Mouse (Mus musculus): ENCODE results near the gene 3110040M04Rik. TPM values are rescaled to one million over a fixed set of nuclear protein-coding genes. Genes with fewer than 3 reads are reported as not detected.
"Not testable (repeated sequence)": the region's sequence is repeated elsewhere in the genome, so short reads cannot be mapped to it uniquely, and the experiment has no call there.

Gene 3110040M04Rik
- total RNA-seq, 4 experiments from 2014 or later = not detected

DNA sequence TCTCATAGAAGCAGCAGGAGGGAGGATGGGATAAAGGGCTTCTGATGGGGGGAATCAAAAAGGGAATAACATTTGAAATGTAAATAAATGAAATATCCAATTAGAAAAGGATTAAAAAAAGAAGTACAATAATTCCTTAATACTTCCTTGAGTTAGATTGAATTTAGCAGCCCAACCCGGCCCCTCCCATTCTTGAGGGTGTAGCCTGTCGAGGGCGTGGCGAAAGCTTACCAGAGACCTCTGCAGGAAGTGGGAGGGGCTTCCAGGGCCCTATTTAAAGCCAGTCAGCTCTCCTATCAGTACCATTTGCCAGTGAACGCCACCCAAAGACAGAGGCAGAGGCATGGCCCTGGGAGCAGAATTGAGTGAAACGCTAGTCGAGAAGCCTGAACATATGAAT, 11.8 kb upstream of the 3110040M04Rik start, which contains the start of gene Gm8947:
Gene Gm8947 (plus strand): TSS at position 302 of the 400 bp plus-strand sequence.
- not testable (repeated sequence) for DNase-seq (ENCODE audit: low spot score in 2 of 2)

DNA sequence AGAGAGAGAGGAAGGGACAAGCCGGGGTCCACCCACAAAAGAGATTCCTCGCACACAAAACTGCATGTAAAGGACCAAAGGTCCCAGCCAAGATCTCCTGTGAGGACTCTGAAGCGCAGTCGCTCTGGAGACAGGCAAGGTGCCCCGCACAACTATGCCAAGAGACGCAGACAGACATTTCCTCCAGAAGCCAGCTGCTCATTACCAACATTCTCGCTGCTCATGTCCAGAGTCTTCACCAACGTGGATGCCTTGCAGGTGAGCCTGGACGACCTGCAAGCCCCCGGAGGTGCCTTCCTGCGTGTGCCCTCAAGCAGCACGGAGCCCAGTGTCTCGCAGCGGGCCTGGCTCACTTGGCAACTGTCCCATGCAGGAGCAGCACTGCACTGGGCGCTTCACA, 11.2 kb upstream of the 3110040M04Rik start:
- not testable (repeated sequence) for DNase-seq (ENCODE audit: low spot score in 2 of 2)

DNA sequence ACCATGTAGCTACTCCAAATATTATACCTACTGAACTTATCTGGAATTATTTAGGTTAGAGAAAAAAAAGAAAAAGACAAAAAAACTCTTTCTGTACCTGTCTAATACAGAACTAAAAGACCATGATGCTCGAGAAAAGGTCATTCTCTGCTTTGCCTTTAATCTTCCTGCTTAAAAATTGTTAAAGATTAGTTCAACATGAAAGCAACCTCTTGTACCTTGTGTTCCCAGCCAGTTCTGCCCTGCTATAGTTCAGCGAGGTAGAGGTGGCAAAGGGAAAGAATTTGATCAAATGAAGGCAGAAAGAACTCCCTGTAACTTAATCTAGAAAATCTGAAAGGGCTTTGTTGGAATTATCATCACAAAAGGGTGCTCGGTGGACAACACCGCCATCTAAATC, 7.9 kb upstream of the 3110040M04Rik start:
- not testable (repeated sequence) for DNase-seq (ENCODE audit: low spot score in 2 of 2)

DNA sequence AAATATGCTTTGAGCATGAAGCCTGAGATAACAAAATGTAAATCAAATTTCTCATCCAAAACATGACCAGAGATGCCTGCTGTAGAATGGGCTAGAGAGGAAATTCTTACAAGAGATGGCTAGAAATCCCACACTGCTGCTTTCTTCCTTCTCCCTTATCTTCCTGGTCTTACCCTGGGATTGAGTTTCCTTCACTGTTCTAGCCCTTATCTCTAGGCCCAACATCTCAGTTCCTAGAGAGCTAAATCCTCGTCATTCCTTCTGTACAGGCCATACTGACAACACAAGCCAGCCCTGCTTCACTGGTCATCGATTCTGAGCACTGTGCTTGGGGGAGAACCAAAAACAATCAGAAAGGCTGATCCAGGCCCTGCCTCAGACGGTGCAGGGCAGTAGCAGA, 7.2 kb upstream of the 3110040M04Rik start:
- not testable (repeated sequence) for DNase-seq (ENCODE audit: low spot score in 2 of 2)

DNA sequence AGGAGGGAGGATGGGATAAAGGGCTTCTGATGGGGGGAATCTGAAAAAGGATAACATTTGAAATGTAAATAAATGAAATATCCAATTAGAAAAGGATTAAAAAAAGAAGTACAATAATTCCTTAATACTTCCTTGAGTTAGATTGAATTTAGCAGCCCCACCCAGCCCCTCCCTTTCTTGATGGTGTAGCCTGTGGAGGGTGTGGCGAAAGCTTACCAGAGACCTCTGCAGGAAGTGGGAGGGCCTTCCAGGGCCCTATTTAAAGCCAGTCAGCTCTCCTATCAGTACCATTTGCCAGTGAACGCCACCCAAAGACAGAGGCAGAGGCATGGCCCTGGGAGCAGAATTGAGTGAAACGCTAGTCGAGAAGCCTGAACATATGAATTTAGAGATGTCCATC, 5.8 kb upstream of the 3110040M04Rik start, which contains the start of gene Gm47995:
Gene Gm47995 (plus strand): TSS at position 329 of the 400 bp plus-strand sequence.
- not testable (repeated sequence) for DNase-seq (ENCODE audit: low spot score in 2 of 2)

DNA sequence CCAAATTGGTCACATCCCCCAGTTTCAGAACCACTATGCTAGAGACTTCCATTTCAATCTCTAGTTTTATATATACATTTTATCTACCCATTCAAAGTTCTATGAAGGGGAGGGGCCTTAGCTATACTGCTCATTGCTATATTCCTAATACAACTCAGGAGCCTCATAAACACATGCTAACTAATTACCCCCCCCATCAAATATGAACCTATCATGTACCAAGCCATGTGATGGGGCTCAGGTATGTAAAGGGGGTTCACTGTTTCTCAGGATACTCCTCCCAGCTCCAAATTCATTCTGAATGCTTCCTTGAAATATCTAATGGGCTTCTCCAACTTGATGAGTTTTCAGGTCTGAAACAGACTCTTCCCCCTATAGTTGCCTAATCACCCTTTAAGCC, 3.3 kb upstream of the 3110040M04Rik start:
- DNase-seq (ENCODE audit: low spot score in 2 of 2) = not testable (repeated sequence)

DNA sequence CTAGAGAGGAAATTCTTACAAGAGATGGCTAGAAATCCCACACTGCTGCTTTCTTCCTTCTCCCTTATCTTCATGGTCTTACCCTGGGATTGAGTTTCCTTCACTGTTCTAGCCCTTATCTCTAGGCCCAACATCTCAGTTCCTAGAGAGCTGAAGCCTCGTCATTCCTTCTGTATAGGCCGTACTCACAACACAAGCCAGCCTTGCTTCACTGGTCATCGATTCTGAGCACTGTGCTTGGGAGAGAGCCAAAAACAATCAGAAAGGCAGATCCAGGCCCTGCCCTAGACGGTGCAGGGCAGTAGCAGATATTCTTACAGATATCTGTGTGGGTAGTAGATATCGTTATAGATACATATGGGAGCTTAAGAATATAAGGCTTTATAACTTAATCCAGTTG, 1.1 kb upstream of the 3110040M04Rik start:
- DNase-seq (ENCODE audit: low spot score in 2 of 2) = not testable (repeated sequence)

DNA sequence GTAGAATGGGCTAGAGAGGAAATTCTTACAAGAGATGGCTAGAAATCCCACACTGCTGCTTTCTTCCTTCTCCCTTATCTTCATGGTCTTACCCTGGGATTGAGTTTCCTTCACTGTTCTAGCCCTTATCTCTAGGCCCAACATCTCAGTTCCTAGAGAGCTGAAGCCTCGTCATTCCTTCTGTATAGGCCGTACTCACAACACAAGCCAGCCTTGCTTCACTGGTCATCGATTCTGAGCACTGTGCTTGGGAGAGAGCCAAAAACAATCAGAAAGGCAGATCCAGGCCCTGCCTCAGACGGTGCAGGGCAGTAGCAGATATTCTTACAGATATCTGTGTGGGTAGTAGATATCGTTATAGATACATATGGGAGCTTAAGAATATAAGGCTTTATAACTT, 4.6 kb downstream of the 3110040M04Rik start:
- DNase-seq (ENCODE audit: low spot score in 2 of 2) = not testable (repeated sequence)

DNA sequence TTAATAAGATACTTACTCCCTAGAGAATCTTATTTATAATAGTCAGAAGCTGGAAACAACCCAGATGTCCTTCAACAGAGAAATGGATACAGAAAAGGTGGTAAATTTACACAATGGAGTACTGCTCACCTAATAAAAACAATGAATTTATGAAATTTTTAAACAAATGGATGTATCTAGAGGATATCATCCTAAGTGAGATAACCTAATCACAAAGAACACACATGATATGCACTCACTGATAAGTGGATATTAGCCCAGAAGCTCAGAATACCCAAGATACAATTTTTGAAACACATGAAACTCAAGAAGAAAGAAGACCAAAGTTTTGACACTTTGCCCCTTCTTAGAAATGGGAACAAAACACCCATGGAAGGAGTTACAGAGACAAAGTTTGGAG, 5.0 kb downstream of the 3110040M04Rik start:
- DNase-seq (ENCODE audit: low spot score in 2 of 2) = not testable (repeated sequence)

DNA sequence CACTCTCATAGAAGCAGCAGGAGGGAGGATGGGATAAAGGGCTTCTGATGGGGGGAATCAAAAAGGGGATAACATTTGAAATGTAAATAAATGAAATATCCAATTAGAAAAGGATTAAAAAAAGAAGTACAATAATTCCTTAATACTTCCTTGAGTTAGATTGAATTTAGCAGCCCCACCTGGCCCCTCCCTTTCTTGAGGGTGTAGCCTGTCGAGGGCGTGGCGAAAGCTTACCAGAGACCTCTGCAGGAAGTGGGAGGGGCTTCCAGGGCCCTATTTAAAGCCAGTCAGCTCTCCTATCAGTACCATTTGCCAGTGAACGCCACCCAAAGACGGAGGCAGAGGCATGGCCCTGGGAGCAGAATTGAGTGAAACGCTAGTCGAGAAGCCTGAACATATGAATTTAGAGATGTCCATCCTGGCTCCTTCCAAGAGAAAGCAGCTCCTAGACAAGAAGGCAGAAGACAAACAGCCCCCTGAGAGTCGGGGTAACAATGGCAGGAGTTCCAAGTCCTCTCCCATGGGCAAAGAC, 6.0 kb downstream of the 3110040M04Rik start, which contains the start of gene Gm47996:
Gene Gm47996 (plus strand): TSS at position 308 of the 532 bp plus-strand sequence.
- DNase-seq (ENCODE audit: low spot score in 2 of 2) = not testable (repeated sequence)

DNA sequence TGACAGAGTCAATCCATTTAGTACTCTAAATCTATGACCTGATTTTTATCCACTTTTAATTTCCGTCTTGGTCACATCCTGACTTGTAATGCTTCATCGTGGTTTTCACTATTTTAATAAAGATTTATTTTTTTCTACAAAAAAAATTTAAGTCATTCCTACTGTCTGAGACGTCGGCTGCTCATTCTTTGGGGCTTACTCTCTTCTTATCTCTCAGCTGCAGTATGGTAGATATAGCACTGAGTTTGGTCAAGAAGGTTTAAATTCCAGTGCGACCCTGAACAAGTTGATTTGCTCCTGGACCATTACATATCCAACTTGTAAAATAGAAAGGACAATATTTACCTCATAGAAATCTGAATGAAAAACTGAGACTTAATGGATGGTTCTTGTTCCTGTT, 7.7 kb downstream of the 3110040M04Rik start:
- not testable (repeated sequence) for DNase-seq (ENCODE audit: low spot score in 2 of 2)

DNA sequence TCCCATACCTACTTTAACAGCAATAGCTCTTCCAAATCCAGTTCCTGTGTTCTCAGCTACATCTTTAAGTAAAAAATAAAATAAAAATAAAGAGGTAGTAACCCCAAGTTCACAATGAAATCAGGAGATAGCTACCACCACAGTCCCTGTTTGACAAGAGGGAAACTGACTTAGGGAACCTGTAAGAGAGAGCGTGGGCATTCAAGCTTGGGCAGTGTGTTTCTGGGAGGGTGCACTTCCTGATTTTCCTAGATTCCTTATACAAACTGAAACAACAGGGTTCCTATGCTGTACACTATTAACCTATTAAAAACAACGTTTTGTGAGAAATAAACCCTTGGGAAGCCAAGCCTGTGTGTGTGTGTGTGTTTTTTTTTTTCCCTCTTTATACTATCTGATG, 10.9 kb downstream of the 3110040M04Rik start:
- no peak for DNase-seq (ENCODE audit: low spot score in 2 of 2)

DNA sequence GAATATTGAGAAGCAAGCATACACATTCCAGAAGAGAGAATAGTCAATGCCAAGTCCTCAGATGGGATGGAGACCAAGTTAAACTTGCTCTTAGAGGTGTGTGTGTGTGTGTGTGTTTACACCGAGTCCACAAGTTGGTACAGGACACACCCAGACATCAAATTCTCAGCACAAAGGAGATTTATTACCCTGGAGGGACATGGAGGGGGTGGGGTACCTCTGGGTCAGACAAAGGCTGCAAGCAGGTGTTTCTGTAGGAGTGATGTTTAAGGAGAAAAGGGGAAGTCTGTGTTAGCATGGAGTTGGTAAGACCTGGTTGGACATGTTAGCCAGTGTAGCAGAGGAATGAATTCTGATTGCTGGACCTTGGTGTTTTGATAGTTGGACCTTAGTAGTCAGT, 12.1 kb downstream of the 3110040M04Rik start:
- DNase-seq (ENCODE audit: low spot score in 2 of 2) = no peak

DNA sequence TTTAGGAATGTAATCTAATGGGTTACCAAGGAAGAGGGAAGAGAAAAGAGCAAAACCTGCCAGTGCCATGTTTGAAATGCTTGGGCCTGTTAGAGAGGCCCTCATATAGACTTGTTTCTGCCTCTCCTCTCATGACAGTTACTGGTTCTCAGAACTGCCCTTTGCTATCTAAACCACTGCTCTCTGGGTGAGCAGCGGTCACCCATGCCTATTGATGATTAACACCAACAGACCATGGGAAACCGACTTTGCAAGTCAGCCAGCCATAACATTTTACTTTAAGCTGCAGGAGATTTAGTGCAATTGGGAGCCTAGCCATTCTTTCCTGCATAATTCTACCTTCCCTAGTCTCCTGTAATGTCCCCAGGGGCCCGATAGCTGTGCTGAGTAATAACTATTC, 12.5 kb downstream of the 3110040M04Rik start:
- DNase-seq (ENCODE audit: low spot score in 2 of 2) = no peak

DNA sequence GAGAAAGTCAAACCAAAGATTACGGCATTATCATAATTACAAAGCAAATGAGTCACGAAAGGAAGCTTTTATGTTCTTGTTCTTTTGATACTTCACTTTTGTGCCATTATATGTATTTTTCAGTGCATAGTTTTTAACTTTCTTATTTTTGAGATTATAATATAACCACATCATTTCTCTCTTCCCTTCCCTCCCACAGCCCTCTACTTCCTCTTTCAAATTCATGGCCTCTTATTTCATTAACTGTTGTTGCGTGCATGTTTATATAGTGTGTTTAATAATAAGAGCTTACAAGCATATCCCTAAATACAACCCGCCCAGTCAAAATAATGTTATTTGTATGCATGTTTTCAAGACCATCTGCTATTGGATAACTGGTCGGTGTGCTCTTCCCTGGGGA, 15.1 kb downstream of the 3110040M04Rik start:
- DNase-seq (ENCODE audit: low spot score in 2 of 2) = no peak

DNA sequence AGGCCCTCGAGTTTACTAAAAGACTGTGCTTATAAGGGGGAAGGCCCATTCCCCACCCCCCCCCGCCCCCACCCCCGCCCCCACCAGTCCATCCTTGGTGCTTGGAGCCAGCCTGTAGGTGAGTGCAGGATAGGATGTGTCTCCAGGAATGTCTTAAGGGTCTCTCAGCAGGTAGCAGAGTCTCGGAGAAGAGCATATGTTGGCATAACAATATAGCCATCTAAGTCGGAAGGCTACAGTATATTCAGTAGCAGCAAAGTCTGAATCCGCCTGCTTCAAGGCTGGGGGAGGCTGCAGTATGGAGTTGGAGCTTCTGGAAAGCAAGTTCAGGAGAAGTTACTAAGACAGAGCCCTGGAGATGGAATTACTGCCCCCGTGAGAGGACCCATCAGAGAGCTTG, 16.2 kb downstream of the 3110040M04Rik start:
- DNase-seq (ENCODE audit: low spot score in 2 of 2) = no peak

DNA sequence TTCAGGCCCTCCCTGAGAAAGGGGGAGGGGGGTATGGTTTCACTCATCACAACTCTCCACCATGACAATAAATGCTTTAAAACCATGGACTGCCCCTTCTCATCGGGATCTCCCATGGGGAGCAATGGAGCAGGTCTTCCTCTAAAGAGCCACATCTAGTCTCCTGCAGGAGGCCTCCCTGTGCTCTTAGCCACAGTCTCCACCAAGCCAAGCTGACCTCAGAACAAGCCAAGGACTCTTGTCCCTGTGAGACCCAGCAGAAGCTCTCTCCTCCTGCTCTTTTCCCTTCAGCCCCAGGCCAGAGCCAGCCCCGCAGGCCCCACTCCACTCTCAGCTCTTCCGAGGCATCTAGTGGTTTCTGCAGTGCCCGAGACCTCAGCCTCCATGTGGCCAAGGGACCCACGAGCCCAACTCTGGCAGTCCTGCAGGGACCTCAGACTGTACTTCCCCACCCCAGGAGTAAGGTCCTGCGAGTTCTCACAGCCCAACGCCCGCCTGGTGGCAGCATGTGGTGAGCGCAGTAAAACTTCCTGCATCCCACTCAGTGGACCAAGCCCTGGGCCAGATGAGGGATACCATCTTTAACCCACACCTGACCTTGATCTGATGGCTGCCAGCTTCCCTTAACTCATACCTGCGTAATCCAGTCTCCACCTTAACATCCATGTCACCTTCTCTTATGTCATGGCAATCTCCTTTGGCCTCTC, 18.8 kb downstream of the 3110040M04Rik start:
- DNase-seq (ENCODE audit: low spot score in 2 of 2) = no peak

DNA sequence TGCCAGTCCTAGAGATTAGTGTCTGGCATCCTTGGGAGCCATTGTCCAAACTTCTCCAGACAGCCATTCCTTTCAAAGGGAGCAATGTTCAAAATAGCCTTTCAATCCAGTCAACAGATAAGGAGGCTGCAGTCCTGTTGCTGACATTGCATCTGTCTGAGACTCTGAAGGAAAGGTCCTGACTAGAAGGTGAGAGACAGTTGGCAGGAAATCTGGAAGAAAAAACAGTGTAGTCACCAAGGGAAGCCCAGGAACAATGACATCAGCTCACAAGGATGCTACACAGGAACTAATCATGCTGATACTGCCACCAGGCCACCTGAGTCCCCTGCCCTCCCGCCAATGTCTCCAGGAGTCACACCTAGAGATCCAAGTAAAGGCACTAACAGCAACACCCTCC, 19.5 kb downstream of the 3110040M04Rik start:
- no peak for DNase-seq (ENCODE audit: low spot score in 2 of 2)

DNA sequence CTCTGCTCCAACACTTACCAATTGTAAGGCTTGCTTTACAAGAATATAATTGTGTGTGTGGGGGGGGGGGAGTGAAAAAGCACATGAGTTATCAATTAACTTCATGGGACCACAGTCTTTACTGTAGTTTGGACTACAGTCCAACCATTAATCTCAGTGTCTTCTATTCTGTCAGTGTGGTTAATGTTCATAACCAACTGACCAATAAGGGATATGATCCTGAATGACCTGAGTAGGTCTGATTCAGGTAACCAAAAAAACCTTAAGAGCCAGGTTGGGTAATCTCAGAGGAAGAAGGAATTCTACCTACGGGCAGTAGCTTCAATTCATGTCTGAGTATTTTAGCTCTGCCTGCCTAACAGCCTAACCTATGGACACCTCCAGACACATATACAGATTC, 20.6 kb downstream of the 3110040M04Rik start:
- DNase-seq (ENCODE audit: low spot score in 2 of 2) = no peak

DNA sequence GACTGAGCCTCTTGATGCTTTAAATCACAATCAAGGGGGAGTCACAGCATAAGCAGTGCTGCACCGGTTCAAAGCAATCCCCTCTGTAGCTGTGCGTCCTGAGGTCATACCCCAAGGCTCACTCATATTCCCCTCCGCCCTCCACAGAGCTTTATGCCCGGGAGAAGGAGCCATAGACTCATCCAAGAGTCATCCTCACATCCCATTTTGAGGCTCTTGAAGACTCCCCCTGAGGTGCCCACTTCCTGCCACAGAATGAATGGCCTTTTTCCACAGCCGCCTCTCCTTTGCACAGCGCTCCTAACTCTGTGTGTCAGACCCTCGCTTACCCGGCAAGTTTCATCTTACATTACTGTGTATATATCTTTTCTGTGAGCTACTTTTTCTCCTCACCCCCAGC, 23.6 kb downstream of the 3110040M04Rik start:
- no peak for DNase-seq (ENCODE audit: low spot score in 2 of 2)

DNA sequence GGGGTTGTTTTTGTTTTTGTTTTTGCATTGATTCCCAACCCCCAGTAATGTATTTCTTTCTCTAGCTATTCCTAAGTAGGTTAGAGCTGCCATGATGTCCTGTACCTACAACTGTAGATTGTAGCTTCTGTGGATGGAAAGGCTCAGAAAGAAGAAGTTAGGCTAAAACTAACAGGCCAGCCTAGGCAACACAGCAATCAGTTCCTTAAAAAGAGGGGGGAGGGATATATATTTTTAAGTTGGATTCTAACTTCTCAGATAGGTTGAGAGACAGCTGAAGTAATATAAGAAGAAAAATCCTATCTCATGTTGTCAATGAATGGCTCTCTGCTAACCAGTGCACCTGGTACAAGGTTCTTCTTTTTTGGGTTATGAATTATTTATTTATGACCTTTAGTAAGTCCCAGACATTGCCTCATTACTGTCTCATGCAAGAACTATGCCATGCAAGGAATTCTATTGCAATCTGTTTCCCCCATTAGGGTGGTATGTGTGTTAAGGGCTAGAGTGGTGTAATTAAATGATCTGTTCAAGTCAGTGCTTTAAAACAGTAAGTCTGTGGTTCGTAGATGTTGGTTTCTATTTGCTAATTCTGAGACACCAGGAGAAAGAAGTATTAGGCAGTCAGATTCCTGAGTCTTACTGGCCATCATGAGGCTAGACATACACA, 24.5 kb downstream of the 3110040M04Rik start:
- no peak for DNase-seq (ENCODE audit: low spot score in 2 of 2)

DNA sequence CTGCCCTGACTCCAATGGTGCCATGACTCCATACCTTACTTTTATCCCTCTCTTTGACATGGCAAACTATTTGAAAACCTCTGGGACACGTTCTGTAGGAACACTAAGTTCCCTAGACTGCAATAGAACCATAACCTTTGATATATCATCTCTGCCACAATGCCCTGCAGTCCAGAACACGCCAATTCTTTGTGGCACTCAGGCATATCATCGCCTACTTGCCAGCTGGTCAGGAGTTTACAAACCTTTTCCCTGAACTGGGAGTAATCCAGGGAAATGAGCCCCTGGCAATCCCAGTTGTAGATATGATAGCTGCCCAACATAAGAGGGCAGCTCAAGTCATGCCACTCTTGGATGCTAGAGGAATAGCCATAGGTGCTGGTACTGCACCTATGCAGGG, 28.4 kb downstream of the 3110040M04Rik start:
- DNase-seq (ENCODE audit: low spot score in 2 of 2) = no peak

Data from gastrocnemius, adult 8-10 months (tissue).